9 mouse cellular contexts compared by ENCODE assay signal in genomic region chr2:70562611-70562980, GRCm38 (mm10). TPM values are rescaled to one million over a fixed set of nuclear protein-coding genes. Genes with fewer than 3 reads are reported as not detected.
DNase-seq lines count a peak whose midpoint lies in the region; ATAC-seq and TF ChIP-seq lines count a peak whose summit lies in the region.
"Had no signal": no experiment of that assay in that cellular context is flagged by ENCODE, and none has a peak within 500 bp of the region (broad histone marks: within the 10 kb centered on the region; RNA-seq: fewer than 3 reads in every experiment).

No protein-coding gene starts in this region.

- peak overlapping the region; percentile 32; the same call in 1 of the 2 replicates for H3K4me3 ChIP-seq in heart, postnatal 0 days (ENCODE audit: low read depth, low read length)
- peak overlapping the region; percentile 47 for H3K4me3 ChIP-seq in hindbrain, embryonic 10.5 days
- peak overlapping the region; percentile 54 for H3K4me3 ChIP-seq in midbrain, embryonic 13.5 days (replicated peaks)

- H3K9ac ChIP-seq in heart, postnatal 0 days (replicated peaks; ENCODE audit: low read depth, low read length): no peak overlapping the region
- H3K9ac ChIP-seq in midbrain, embryonic 13.5 days (replicated peaks): peak overlapping the region; percentile 83

- no peak for DNase-seq in heart, postnatal 0 days (ENCODE audit: low spot score)
- DNase-seq in heart, postnatal 25 days (ENCODE audit: low spot score): no peak
- DNase-seq in brain, adult 2 months (ENCODE audit: low read depth, low spot score): peak; percentile 15
- no peak for DNase-seq in hindbrain, embryonic 10.5 days (ENCODE audit: low spot score)
- no peak for DNase-seq in ovary, postnatal 36 days (ENCODE audit: low spot score)
- DNase-seq in adrenal gland, adult 2 months: no peak

- H3K27me3 ChIP-seq in heart, postnatal 0 days (ENCODE audit: control insufficient read depth, insufficient read depth, low read length): peaks cover 96% of the 10 kb centered on the region
- peaks cover 95% of the 10 kb centered on the region for H3K27me3 ChIP-seq in hindbrain, embryonic 10.5 days (ENCODE audit: insufficient read depth, poor library complexity, severe bottlenecking)
- peaks cover 90% of the 10 kb centered on the region for H3K27me3 ChIP-seq in midbrain, embryonic 13.5 days

- H3K4me1 ChIP-seq in heart, postnatal 0 days (ENCODE audit: control insufficient read depth, insufficient read depth): peaks cover 14% of the 10 kb centered on the region
- H3K4me1 ChIP-seq in hindbrain, embryonic 10.5 days (replicated peaks): peaks cover 66% of the 10 kb centered on the region
- H3K4me1 ChIP-seq in midbrain, embryonic 13.5 days (replicated peaks): peaks cover 76% of the 10 kb centered on the region

- no peaks in the 10 kb centered on the region for H3K36me3 ChIP-seq in heart, postnatal 0 days (replicated peaks; ENCODE audit: control insufficient read depth, insufficient read depth, low read length)
- no peaks in the 10 kb centered on the region for H3K36me3 ChIP-seq in hindbrain, embryonic 10.5 days
- no peaks in the 10 kb centered on the region for H3K36me3 ChIP-seq in midbrain, embryonic 13.5 days

- ATAC-seq in heart, postnatal 0 days (ENCODE audit: insufficient read depth, low read depth): no peak
- no peak for ATAC-seq in midbrain, embryonic 13.5 days
- ATAC-seq in activated CD4-positive, CD25-positive, alpha-beta regulatory T cell, adult 4 months: no peak

- no peak overlapping the region for H3K27ac ChIP-seq in heart, postnatal 0 days (ENCODE audit: low read depth)
- H3K27ac ChIP-seq in hindbrain, embryonic 10.5 days: peak overlapping the region; percentile 42; the same call in 1 of the 2 replicates
- peak overlapping the region; percentile 94 for H3K27ac ChIP-seq in midbrain, embryonic 13.5 days

- WGBS in heart, postnatal 0 days: 3% methylated on average over 23 of the region's 34 CpGs
- under 1% methylated on average over 34 of the region's 34 CpGs for WGBS in hindbrain, embryonic 10.5 days
- whole genome bisulfite sequencing in midbrain, embryonic 13.5 days: 0% methylated on average over 33 of the region's 34 CpGs

- no peak for TF ChIP-seq CTCF in heart, postnatal 0 days (IDR thresholded peaks at IDR 0.05; ENCODE audit: low read depth)

- intact Hi-C loops in heart, postnatal 25 days (cut with DNase I): no loop called here

- no peaks in the 10 kb centered on the region for H3K9me3 ChIP-seq in heart, postnatal 0 days (replicated peaks; ENCODE audit: control insufficient read depth, low read length)
- no peaks in the 10 kb centered on the region for H3K9me3 ChIP-seq in hindbrain, embryonic 10.5 days
- no peaks in the 10 kb centered on the region for H3K9me3 ChIP-seq in midbrain, embryonic 13.5 days

- TF ChIP-seq EP300 in heart, postnatal 0 days (IDR thresholded peaks at IDR 0.05; ENCODE audit: low read depth): no peak

- H3K4me2 ChIP-seq in heart, postnatal 0 days (ENCODE audit: low read depth, low read length): peak overlapping the region; percentile 48
- H3K4me2 ChIP-seq in midbrain, embryonic 13.5 days (replicated peaks): peak overlapping the region; percentile 65

RNA-seq across cellular contexts. Expression of gene Gad1, which starts 9.7 kb away (rescaled TPM):
- total RNA-seq in heart, postnatal 0 days (2014; rRNA removed; ENCODE audit: low replicate concordance): not detected in 2 replicates
- 0.05 and 0.11 TPM in 2 replicates for polyA plus RNA-seq in heart, postnatal 0 days (2015; fragmentation: Nextera tagmentation; extraction: Ambion mirVana)
- total RNA-seq in heart, postnatal 25 days (2021): under 1 TPM; 0.13 to 0.36 TPM
- polyA plus RNA-seq in hindbrain, embryonic 10.5 days (2016; fragmentation: Nextera tagmentation; extraction: Ambion mirVana): 1.8 and 8.5 TPM in 2 replicates
- 60.2 and 63.2 TPM in 2 replicates for polyA plus RNA-seq in midbrain, embryonic 13.5 days (2015; fragmentation: Nextera tagmentation; extraction: Ambion mirVana)
- polyA plus RNA-seq in activated CD4-positive, CD25-positive, alpha-beta regulatory T cell, adult 4 months (2017; shearing (Covaris generic)): under 1 TPM in 1 of 2 experiments, not detected in 1; 0.21 TPM
- total RNA-seq in adrenal gland, adult 2 months (2021): 1 to 10 TPM; 4.2 to 9.5 TPM
- 4.2 and 8.0 TPM in 2 replicates for polyA plus RNA-seq in adrenal gland, adult 2 months (2012; rRNA removed)

RNA-seq across cellular contexts. Expression of gene Erich2, which starts 54.0 kb away (rescaled TPM):
- total RNA-seq in heart, postnatal 0 days (2014; rRNA removed; ENCODE audit: low replicate concordance): not detected in 2 replicates
- 0.19 and 1.2 TPM in 2 replicates for polyA plus RNA-seq in heart, postnatal 0 days (2015; fragmentation: Nextera tagmentation; extraction: Ambion mirVana)
- total RNA-seq in heart, postnatal 25 days (2021): not detected
- polyA plus RNA-seq in hindbrain, embryonic 10.5 days (2016; fragmentation: Nextera tagmentation; extraction: Ambion mirVana): 1.6 and 1.9 TPM in 2 replicates
- polyA plus RNA-seq in midbrain, embryonic 13.5 days (2015; fragmentation: Nextera tagmentation; extraction: Ambion mirVana): 1.3 and 3.2 TPM in 2 replicates
- polyA plus RNA-seq in activated CD4-positive, CD25-positive, alpha-beta regulatory T cell, adult 4 months (2017; shearing (Covaris generic)): not detected
- under 1 TPM in 1 of 2 experiments, not detected in 1; 0.17 TPM for total RNA-seq in adrenal gland, adult 2 months (2021)
- polyA plus RNA-seq in adrenal gland, adult 2 months (2012; rRNA removed): 0.10 and 0.15 TPM in 2 replicates
- total RNA-seq: monocyte, adult 5-6 weeks had no signal
